Comparison of ENCODE assay signal across 7 mouse cellular contexts in the genomic region with DNA sequence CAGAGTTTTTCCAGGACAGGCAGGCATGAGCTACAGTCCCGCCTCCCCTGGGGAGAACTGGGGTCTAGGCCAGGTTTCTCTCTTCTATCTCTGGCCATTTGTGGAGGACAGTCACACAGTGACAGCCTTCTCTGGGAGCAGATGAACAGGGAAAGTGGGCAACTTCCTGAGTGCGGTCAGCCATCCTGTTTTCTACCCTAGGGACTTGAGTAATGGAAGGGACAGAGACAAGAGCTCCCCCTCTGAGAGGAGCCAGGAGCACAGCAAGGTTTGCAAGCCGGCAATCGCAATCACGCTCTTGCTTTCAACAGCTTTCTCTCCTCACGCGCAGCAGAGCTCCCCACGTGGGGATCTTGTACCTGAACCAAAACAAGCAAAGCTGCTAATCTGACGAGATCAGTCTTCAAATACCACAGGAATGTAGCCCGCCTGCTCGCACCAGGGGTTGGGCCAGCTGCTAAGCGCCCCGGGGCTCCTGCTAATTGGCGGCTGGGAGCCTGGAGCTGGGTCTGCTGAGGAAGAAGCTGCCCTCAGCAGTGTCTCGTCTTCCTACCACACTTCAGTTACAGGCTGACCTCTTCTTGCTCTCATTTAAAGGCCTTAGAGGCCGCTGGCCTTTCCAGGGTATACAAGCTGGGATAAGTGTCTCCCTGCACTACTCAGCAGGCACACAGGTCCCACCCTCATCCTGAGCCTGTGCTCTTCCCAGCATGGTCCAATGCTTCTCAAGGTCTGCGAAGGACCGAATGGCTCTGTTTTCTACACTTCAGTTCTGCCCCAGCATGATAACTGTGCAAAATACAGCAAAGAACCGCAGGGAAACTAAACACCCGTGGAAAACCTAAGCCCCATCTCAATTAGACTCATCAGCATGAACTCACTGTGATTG.
A peak's percentile ranks its signal among the peaks of the same experiment; 100 is the strongest.
DNase-seq lines count a peak whose midpoint lies in the region; ATAC-seq and TF ChIP-seq lines count a peak whose summit lies in the region.

No protein-coding gene starts in this region.

- no peaks in the 10 kb centered on the region for H3K27me3 ChIP-seq in forebrain, embryonic 16.5 days (replicated peaks; ENCODE audit: control insufficient read depth, insufficient read depth, low read length)
- peaks cover 19% of the 10 kb centered on the region for H3K27me3 ChIP-seq in limb, embryonic 13.5 days
- no peaks in the 10 kb centered on the region for H3K27me3 ChIP-seq in midbrain, embryonic 16.5 days (ENCODE audit: control insufficient read depth, insufficient read depth, low read depth, low read length)

- 0 out of 2 replicates have a peak overlapping the region, but pooled peaks have one; percentile 6 for H3K4me2 ChIP-seq in forebrain, embryonic 16.5 days (ENCODE audit: low read length)
- H3K4me2 ChIP-seq in limb, embryonic 13.5 days (replicated peaks) = peak overlapping the region; percentile 46
- H3K4me2 ChIP-seq in midbrain, embryonic 16.5 days (ENCODE audit: low read length) = peak overlapping the region; percentile 25; the same call in 1 of the 2 replicates

- no peak overlapping the region for H3K4me3 ChIP-seq in ES-E14 (ENCODE audit: insufficient read depth in 1 of 2, low read depth in 1 of 2, low read length in 2 of 2, poor library complexity in 1 of 2, severe bottlenecking in 1 of 2)
- no peak overlapping the region for H3K4me3 ChIP-seq in forebrain, embryonic 16.5 days (replicated peaks; ENCODE audit: low read length)
- H3K4me3 ChIP-seq in limb, embryonic 13.5 days = no peak overlapping the region
- no peak overlapping the region for H3K4me3 ChIP-seq in midbrain, embryonic 16.5 days (ENCODE audit: low read depth, low read length)

- H3K27ac ChIP-seq in ES-E14 (ENCODE audit: insufficient read depth, low read depth, low read length, poor library complexity, severe bottlenecking) = peak overlapping the region; percentile 33; the same call in 1 of the 2 replicates
- H3K27ac ChIP-seq in forebrain, embryonic 16.5 days (ENCODE audit: low read length) = no peak overlapping the region
- peak overlapping the region; percentile 3; the same call in 1 of the 2 replicates for H3K27ac ChIP-seq in limb, embryonic 13.5 days
- H3K27ac ChIP-seq in midbrain, embryonic 16.5 days (ENCODE audit: low read length) = no peak overlapping the region

- H3K4me1 ChIP-seq in ES-E14 (ENCODE audit: control insufficient read depth in 2 of 2, insufficient read depth in 2 of 2, low read length in 2 of 2, poor library complexity in 1 of 2) = peaks cover 0 to 10% of the 10 kb centered on the region in 2 experiments; a peak in 2 of 4 replicates
- H3K4me1 ChIP-seq in forebrain, embryonic 16.5 days (replicated peaks; ENCODE audit: control insufficient read depth, insufficient read depth, low read length) = peaks cover 7% of the 10 kb centered on the region
- H3K4me1 ChIP-seq in limb, embryonic 13.5 days = peaks cover 46% of the 10 kb centered on the region
- H3K4me1 ChIP-seq in midbrain, embryonic 16.5 days (ENCODE audit: control insufficient read depth, insufficient read depth, low read length) = peaks cover 13% of the 10 kb centered on the region

- in situ Hi-C loops in ES-E14 (cut with MboI; ENCODE audit: low sequenced_read_pairs in 2 of 2, unreplicated experiment in 2 of 2) = no loop called here

- DNase-seq in ES-E14 (ENCODE audit: low read depth, low spot score) = no peak
- DNase-seq in cerebellum, adult 11 months = peak; percentile 68
- peak; percentile 54 for DNase-seq in heart, postnatal 4 days

- WGBS in forebrain, embryonic 16.5 days = 11% methylated on average over 20 of the region's 20 CpGs
- WGBS in limb, embryonic 13.5 days = 13% methylated on average over 20 of the region's 20 CpGs
- WGBS in midbrain, embryonic 16.5 days = 17% methylated on average over 20 of the region's 20 CpGs

- no peaks in the 10 kb centered on the region for H3K9me3 ChIP-seq in ES-E14 (ENCODE audit: control insufficient read depth, insufficient read depth, low read depth, low read length)
- no peaks in the 10 kb centered on the region for H3K9me3 ChIP-seq in forebrain, embryonic 16.5 days (ENCODE audit: control insufficient read depth, low read length)
- H3K9me3 ChIP-seq in limb, embryonic 13.5 days = no peaks in the 10 kb centered on the region
- H3K9me3 ChIP-seq in midbrain, embryonic 16.5 days (replicated peaks; ENCODE audit: control insufficient read depth, low read length, poor library complexity, severe bottlenecking) = no peaks in the 10 kb centered on the region

- H3K9ac ChIP-seq in ES-E14 (ENCODE audit: insufficient read depth, low read depth, low read length, poor library complexity, severe bottlenecking) = no peak overlapping the region
- H3K9ac ChIP-seq in forebrain, embryonic 16.5 days (replicated peaks; ENCODE audit: low read depth, low read length) = peak overlapping the region; percentile 1; the same call in 1 of the 2 replicates
- H3K9ac ChIP-seq in limb, embryonic 13.5 days = peak overlapping the region; percentile 46; the same call in 1 of the 2 replicates
- H3K9ac ChIP-seq in midbrain, embryonic 16.5 days (ENCODE audit: low read depth, low read length) = no peak overlapping the region; the same call in 1 of the 2 replicates

- no peaks in the 10 kb centered on the region; the same call in 1 of the 2 replicates for H3K36me3 ChIP-seq in ES-E14 (ENCODE audit: control insufficient read depth, insufficient read depth, low read length, poor library complexity, severe bottlenecking)
- H3K36me3 ChIP-seq in forebrain, embryonic 16.5 days (ENCODE audit: control insufficient read depth, insufficient read depth) = no peaks in the 10 kb centered on the region
- no peaks in the 10 kb centered on the region for H3K36me3 ChIP-seq in limb, embryonic 13.5 days
- H3K36me3 ChIP-seq in midbrain, embryonic 16.5 days (ENCODE audit: control insufficient read depth, insufficient read depth, low read length) = no peaks in the 10 kb centered on the region

- no peak for ATAC-seq in forebrain, embryonic 16.5 days
- ATAC-seq in limb, embryonic 13.5 days (ENCODE audit: low FRiP score, low read depth) = peak; percentile 52
- peak; percentile 34; the same call in 1 of the 2 replicates for ATAC-seq in midbrain, embryonic 16.5 days
- no peak for ATAC-seq in monocyte, adult 5-6 weeks (replicated peaks; ENCODE audit: insufficient number of reproducible peaks, low FRiP score, low TSS enrichment, poor library complexity, severe bottlenecking)

TF ChIP-seq in ES-E14, 5 proteins besides CTCF, POLR2A, EP300 and RAD21:
- TF ChIP-seq HCFC1 (IDR thresholded peaks at IDR 0.05; ENCODE audit: borderline replicate concordance, insufficient read depth, low read length) = no peak
- TF ChIP-seq ZNF384 (IDR thresholded peaks at IDR 0.05; ENCODE audit: low read depth, low read length) = no peak

Comparison
In these comparisons a context has a peak if more than half of its experiments do, and no peak if none do; other contexts are left out.
1. H3K27ac ChIP-seq: peak in ES-E14 (single experiment) and limb, embryonic 13.5 days (single experiment); none in forebrain, embryonic 16.5 days (single experiment) and midbrain, embryonic 16.5 days (single experiment).
2. H3K9ac ChIP-seq: peak in forebrain, embryonic 16.5 days (single experiment) and limb, embryonic 13.5 days (single experiment); none in ES-E14 (single experiment) and midbrain, embryonic 16.5 days (single experiment).
3. ATAC-seq: peak in limb, embryonic 13.5 days (single experiment) and midbrain, embryonic 16.5 days (single experiment); none in forebrain, embryonic 16.5 days (single experiment) and monocyte, adult 5-6 weeks (single experiment).
4. Peak in every context shown above with its lines, with median percentiles within 50 percentile points of each other: H3K4me2 ChIP-seq.